In the genomic region with DNA sequence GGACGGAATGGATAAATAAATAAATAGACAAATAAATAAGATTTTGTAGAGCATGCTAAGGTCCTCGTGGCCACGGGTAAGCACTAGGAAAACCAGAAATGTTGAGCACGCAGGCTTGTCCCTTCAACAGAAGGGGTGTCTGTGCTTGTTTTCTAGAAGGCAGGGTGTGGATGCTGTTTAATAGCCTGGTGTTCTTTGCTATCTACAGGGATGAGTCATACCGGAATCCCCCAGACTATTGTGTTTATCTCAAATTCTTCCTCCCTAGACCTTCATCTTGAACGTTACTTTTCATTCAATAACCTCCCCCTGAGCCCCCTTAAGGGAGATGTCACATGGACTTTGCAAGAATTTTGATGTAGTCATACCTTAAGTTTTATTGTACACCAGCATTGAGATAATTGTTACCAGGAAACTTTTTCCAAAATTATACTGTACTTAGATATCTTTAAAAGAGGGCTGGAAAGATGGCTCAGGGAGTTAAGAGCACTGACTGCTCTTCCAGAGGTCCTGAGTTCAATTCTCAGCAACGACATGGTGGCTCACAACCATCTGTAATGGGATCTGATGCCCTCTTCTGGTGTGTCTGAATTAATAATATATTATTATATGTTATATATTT, we compare ENCODE assay signal across 24 mouse cellular contexts. TPM values are rescaled to one million over a fixed set of nuclear protein-coding genes. Genes with fewer than 3 reads are reported as not detected.
"Had no signal": no experiment of that assay in that cellular context is flagged by ENCODE, and none has a peak within 500 bp of the region (broad histone marks: within the 10 kb centered on the region; RNA-seq: fewer than 3 reads in every experiment).

No protein-coding gene starts in this region.

- H3K36me3 ChIP-seq: heart, embryonic 10.5 days; heart, embryonic 12.5 days; hindbrain, embryonic 10.5 days; hindbrain, embryonic 12.5 days; limb, embryonic 13.5 days; limb, embryonic 15.5 days; liver, embryonic 12.5 days had no signal

- H3K4me1 ChIP-seq: hindbrain, embryonic 12.5 days had no signal

- H3K27ac ChIP-seq: heart, adult 2 months; heart, embryonic 10.5 days; hindbrain, embryonic 10.5 days; hindbrain, embryonic 12.5 days; hindbrain, embryonic 14.5 days; layer of hippocampus, adult 2 months; left cerebral cortex, adult 2 months; limb, embryonic 13.5 days; limb, embryonic 15.5 days; liver, embryonic 12.5 days; liver, embryonic 14.5 days had no signal

- H3K4me3 ChIP-seq: heart, adult 2 months; heart, embryonic 10.5 days; heart, embryonic 12.5 days; hindbrain, embryonic 10.5 days; hindbrain, embryonic 12.5 days; layer of hippocampus, adult 2 months; left cerebral cortex, adult 2 months; limb, embryonic 13.5 days; limb, embryonic 15.5 days; liver, embryonic 12.5 days had no signal

- DNase-seq: gastrocnemius, postnatal 14 days; gastrocnemius, postnatal 36 days; heart, adult 11 months; heart, adult 2 months; heart, postnatal 10 days; kidney, adult 18-20 months; kidney, adult 8-10 months; kidney, postnatal 10 days; kidney, postnatal 4 days; left cerebral cortex, postnatal 4 days had no signal

- H3K27me3 ChIP-seq: heart, embryonic 12.5 days; hindbrain, embryonic 12.5 days; limb, embryonic 13.5 days; limb, embryonic 15.5 days; liver, embryonic 12.5 days had no signal

- H3K9me3 ChIP-seq: heart, embryonic 10.5 days; heart, embryonic 12.5 days; hindbrain, embryonic 10.5 days; hindbrain, embryonic 12.5 days; limb, embryonic 13.5 days; limb, embryonic 15.5 days; liver, embryonic 12.5 days had no signal

- ATAC-seq: hindbrain, embryonic 16.5 days; intestine, postnatal 0 days; liver, embryonic 12.5 days had no signal

- H3K4me2 ChIP-seq: heart, embryonic 12.5 days; hindbrain, embryonic 12.5 days; hindbrain, embryonic 14.5 days; limb, embryonic 13.5 days; limb, embryonic 15.5 days; liver, embryonic 12.5 days had no signal

- H3K9ac ChIP-seq: heart, embryonic 12.5 days; hindbrain, embryonic 12.5 days; hindbrain, embryonic 14.5 days; limb, embryonic 13.5 days; limb, embryonic 15.5 days; liver, embryonic 12.5 days; liver, embryonic 14.5 days had no signal

RNA-seq across cellular contexts. Expression of gene Gm11627, which starts 10.4 kb away (rescaled TPM):
- total RNA-seq: gastrocnemius, postnatal 36 days; liver, adult 2 months had no signal
- polyA plus RNA-seq: liver, adult 2 months had no signal
